Mouse (Mus musculus) small intestine, adult 2 months (tissue): ENCODE data around the gene Mrps15.

Experiments used
- CTCF ChIP-seq: fragments of 200-500 bp; IDR thresholded peaks from 2 replicates; pipeline ENCODE4 v1.5.1; 2012; ENCODE audit warnings: low read depth, mild to moderate bottlenecking, control low read depth, inconsistent platforms, low read length, moderate library complexity, mixed read lengths; ENCODE audit not compliant: insufficient replicate concordance, insufficient read length; ENCODE audit errors: extremely low read depth
- POLR2A ChIP-seq: fragments of 200-500 bp; IDR thresholded peaks from 2 replicates; pipeline ENCODE4 v1.6.1; 2012; ENCODE audit warnings: low read depth, mild to moderate bottlenecking, control low read depth, inconsistent platforms, low read length, moderate library complexity

GRCm38 (mm10) chr4:126068842-126069241 lies 22.1 kb downstream of the Mrps15 start:
- no peak for TF ChIP-seq CTCF
- no peak for TF ChIP-seq POLR2A
